Comparison of ENCODE assay signal across 9 mouse cellular contexts in genomic region chr9:21356981-21357718, GRCm38 (mm10). TPM values are rescaled to one million over a fixed set of nuclear protein-coding genes. Genes with fewer than 3 reads are reported as not detected.
DNase-seq lines count a peak whose midpoint lies in the region; ATAC-seq lines count a peak whose summit lies in the region.
"Had no signal": no experiment of that assay in that cellular context is flagged by ENCODE, and none has a peak within 500 bp of the region (broad histone marks: within the 10 kb centered on the region; RNA-seq: fewer than 3 reads in every experiment).

No protein-coding gene starts in this region.

- no peak overlapping the region for H3K4me3 ChIP-seq in heart, embryonic 14.5 days (ENCODE audit: control insufficient read depth in 1 of 2, insufficient read depth in 1 of 2, low read depth in 1 of 2, low read length in 2 of 2)
- no peak overlapping the region for H3K4me3 ChIP-seq in liver, embryonic 11.5 days (ENCODE audit: low read depth, low read length)
- H3K4me3 ChIP-seq: embryonic facial prominence, embryonic 13.5 days had no signal

- H3K9me3 ChIP-seq in heart, embryonic 14.5 days (ENCODE audit: control insufficient read depth, low read length) = no peaks in the 10 kb centered on the region
- H3K9me3 ChIP-seq in liver, embryonic 11.5 days (ENCODE audit: control insufficient read depth, low read length) = no peaks in the 10 kb centered on the region
- H3K9me3 ChIP-seq: embryonic facial prominence, embryonic 13.5 days had no signal

- H3K36me3 ChIP-seq in heart, embryonic 14.5 days (ENCODE audit: control insufficient read depth, insufficient read depth, low read length) = peaks cover 31% of the 10 kb centered on the region
- H3K36me3 ChIP-seq in liver, embryonic 11.5 days (ENCODE audit: control insufficient read depth, insufficient read depth, low read length) = peaks cover under 1% of the 10 kb centered on the region

- peak; percentile 42; the same call in 1 of the 2 replicates for ATAC-seq in heart, embryonic 14.5 days (ENCODE audit: insufficient number of reproducible peaks, insufficient read depth, low FRiP score, low read depth)
- ATAC-seq in liver, embryonic 11.5 days (replicated peaks; ENCODE audit: low FRiP score) = peak; percentile 39; the same call in 1 of the 2 replicates

- no peak overlapping the region for H3K27ac ChIP-seq in heart, embryonic 14.5 days (replicated peaks in 1 of 2; ENCODE audit: control insufficient read depth in 1 of 2, insufficient read depth in 1 of 2, low read depth in 2 of 2, low read length in 2 of 2)
- no peak overlapping the region for H3K27ac ChIP-seq in liver, embryonic 11.5 days (ENCODE audit: low read depth, low read length)
- H3K27ac ChIP-seq: embryonic facial prominence, embryonic 13.5 days had no signal

- peak; percentile 76 to 80 for DNase-seq in B cell, adult 2 months
- DNase-seq in adipocyte (ENCODE audit: low spot score) = peak; percentile 80
- DNase-seq in embryo, embryonic 10 days (ENCODE audit: low spot score) = peak; percentile 88
- peak; percentile 84 for DNase-seq in kidney, postnatal 14 days
- no peak for DNase-seq in liver, embryonic 11.5 days (ENCODE audit: low spot score)
- DNase-seq in naive thymus-derived CD4-positive, alpha-beta T cell, adult 2 months (ENCODE audit: low read depth) = peak; percentile 90
- peak; percentile 47 for DNase-seq in telencephalon, adult 2 months (ENCODE audit: low read depth, low spot score)

- peaks cover 6 to 8% of the 10 kb centered on the region in 2 experiments; a peak in 1 of 4 replicates for H3K4me1 ChIP-seq in heart, embryonic 14.5 days (ENCODE audit: control insufficient read depth in 2 of 2, insufficient read depth in 2 of 2, low read length in 2 of 2)
- H3K4me1 ChIP-seq in liver, embryonic 11.5 days (replicated peaks; ENCODE audit: control insufficient read depth, insufficient read depth, low read length) = peaks cover 14% of the 10 kb centered on the region

- no peak overlapping the region for H3K4me2 ChIP-seq in heart, embryonic 14.5 days (ENCODE audit: low read length)
- H3K4me2 ChIP-seq in liver, embryonic 11.5 days = no peak overlapping the region
- H3K4me2 ChIP-seq: embryonic facial prominence, embryonic 13.5 days had no signal

- no peak overlapping the region for H3K9ac ChIP-seq in heart, embryonic 14.5 days (ENCODE audit: low read length)
- no peak overlapping the region for H3K9ac ChIP-seq in liver, embryonic 11.5 days (ENCODE audit: low read depth, low read length)
- H3K9ac ChIP-seq: embryonic facial prominence, embryonic 13.5 days had no signal

- H3K27me3 ChIP-seq in heart, embryonic 14.5 days (ENCODE audit: control insufficient read depth, insufficient read depth, low read length) = no peaks in the 10 kb centered on the region
- peaks cover 2% of the 10 kb centered on the region; the same call in 1 of the 2 replicates for H3K27me3 ChIP-seq in liver, embryonic 11.5 days (replicated peaks; ENCODE audit: control insufficient read depth, insufficient read depth, low read length)

- 0% methylated on average over 1 of the region's 1 CpGs for WGBS in heart, embryonic 14.5 days
- 0% methylated on average over 1 of the region's 1 CpGs for WGBS in liver, embryonic 11.5 days

RNA-seq across cellular contexts. Expression of gene Ilf3, which starts 10.5 kb away (rescaled TPM):
- polyA plus RNA-seq in heart, embryonic 14.5 days (2014; fragmentation: Nextera tagmentation; extraction: Ambion mirVana) = 103 and 109 TPM in 2 replicates
- 141 and 149 TPM in 2 replicates for polyA plus RNA-seq in liver, embryonic 11.5 days (2014; fragmentation: Nextera tagmentation; extraction: Ambion mirVana)

RNA-seq across cellular contexts. Expression of gene Slc44a2, which starts 36.7 kb away (rescaled TPM):
- polyA plus RNA-seq in heart, embryonic 14.5 days (2014; fragmentation: Nextera tagmentation; extraction: Ambion mirVana) = 66.4 and 67.9 TPM in 2 replicates
- polyA plus RNA-seq in liver, embryonic 11.5 days (2014; fragmentation: Nextera tagmentation; extraction: Ambion mirVana) = 57.2 and 61.2 TPM in 2 replicates

RNA-seq across cellular contexts. Expression of gene Ap1m2, which starts 45.0 kb away (rescaled TPM):
- polyA plus RNA-seq in heart, embryonic 14.5 days (2014; fragmentation: Nextera tagmentation; extraction: Ambion mirVana) = 0.30 TPM in 1 of 2 replicates, not detected in the other
- polyA plus RNA-seq in liver, embryonic 11.5 days (2014; fragmentation: Nextera tagmentation; extraction: Ambion mirVana) = 1.2 and 1.6 TPM in 2 replicates

RNA-seq across cellular contexts. Expression of gene Qtrt1, which starts 54.5 kb away (rescaled TPM):
- 22.7 and 24.3 TPM in 2 replicates for polyA plus RNA-seq in heart, embryonic 14.5 days (2014; fragmentation: Nextera tagmentation; extraction: Ambion mirVana)
- polyA plus RNA-seq in liver, embryonic 11.5 days (2014; fragmentation: Nextera tagmentation; extraction: Ambion mirVana) = 59.2 and 60.2 TPM in 2 replicates
